Mouse (Mus musculus) gastrocnemius, adult 8-10 months (tissue): ENCODE data around the gene Stk40. TPM values are rescaled to one million over a fixed set of nuclear protein-coding genes. Genes with fewer than 3 reads are reported as not detected.

ENCODE experiments used
- DNase-seq, 2 experiments: peaks; one replicate each; pipeline ENCODE4 v3.0.0; 2022; ENCODE audit warnings: low spot score in 2 of 2
- total RNA-seq, 4 experiments: library from RNA; stranded (reverse); gene quantifications; 2 replicates each; pipeline ENCODE4 v1.2.4; 2022

Gene Stk40
- total RNA-seq, 4 experiments from 2014 or later, result 122 to 135 (median 128) TPM

GRCm38 (mm10) chr4:126120506-126120905 is 16.7 kb downstream of the Stk40 start:
- DNase-seq, result no peak

GRCm38 (mm10) chr4:126123309-126124040 is 19.7 kb downstream of the Stk40 start:
- DNase-seq, result no peak

- DNase-seq, result no peak
Observed at GRCm38 (mm10) chr4:126130502-126130901, 26.7 kb downstream of the Stk40 start.

- DNase-seq, result no peak
Observed at GRCm38 (mm10) chr4:126131290-126132121, 27.7 kb downstream of the Stk40 start.

- DNase-seq, result no peak
Observed at GRCm38 (mm10) chr4:126132636-126133264, 29.0 kb downstream of the Stk40 start.

- DNase-seq, result no peak
Observed at GRCm38 (mm10) chr4:126134236-126134635, 30.5 kb downstream of the Stk40 start.

GRCm38 (mm10) chr4:126134639-126135038 is 30.9 kb downstream of the Stk40 start:
- DNase-seq, result no peak

GRCm38 (mm10) chr4:126137773-126138172 is 34.0 kb downstream of the Stk40 start:
- no peak for DNase-seq

GRCm38 (mm10) chr4:126141021-126141420 is 37.3 kb downstream of the Stk40 start:
- DNase-seq, result no peak

- DNase-seq, result no peak
Observed at GRCm38 (mm10) chr4:126145396-126145795, 41.6 kb downstream of the Stk40 start.

GRCm38 (mm10) chr4:126146974-126147532 is 43.3 kb downstream of the Stk40 start:
- DNase-seq, result no peak

- DNase-seq, result peak in 1 of 2 experiments; percentile 44
Observed at GRCm38 (mm10) chr4:126147533-126148160, 43.9 kb downstream of the Stk40 start, which contains the start of gene Eva1b. Eva1b (plus strand) TSS chr4:126147744.

- peak; percentile 45 to 66 for DNase-seq
Observed at GRCm38 (mm10) chr4:126148161-126148961, 44.6 kb downstream of the Stk40 start.

GRCm38 (mm10) chr4:126149041-126149676 is 45.4 kb downstream of the Stk40 start:
- no peak for DNase-seq

GRCm38 (mm10) chr4:126149798-126150197 is 46.0 kb downstream of the Stk40 start:
- no peak for DNase-seq

GRCm38 (mm10) chr4:126150297-126150948 is 46.7 kb downstream of the Stk40 start:
- DNase-seq, result peak; percentile 71 to 76

GRCm38 (mm10) chr4:126150949-126151320 is 47.2 kb downstream of the Stk40 start:
- DNase-seq, result no peak

GRCm38 (mm10) chr4:126151701-126152440 is 48.1 kb downstream of the Stk40 start:
- DNase-seq, result no peak

- DNase-seq, result no peak
Observed at GRCm38 (mm10) chr4:126152864-126153263, 49.1 kb downstream of the Stk40 start.
